Comparison of ENCODE assay signal across 8 mouse cellular contexts in the genomic region with DNA sequence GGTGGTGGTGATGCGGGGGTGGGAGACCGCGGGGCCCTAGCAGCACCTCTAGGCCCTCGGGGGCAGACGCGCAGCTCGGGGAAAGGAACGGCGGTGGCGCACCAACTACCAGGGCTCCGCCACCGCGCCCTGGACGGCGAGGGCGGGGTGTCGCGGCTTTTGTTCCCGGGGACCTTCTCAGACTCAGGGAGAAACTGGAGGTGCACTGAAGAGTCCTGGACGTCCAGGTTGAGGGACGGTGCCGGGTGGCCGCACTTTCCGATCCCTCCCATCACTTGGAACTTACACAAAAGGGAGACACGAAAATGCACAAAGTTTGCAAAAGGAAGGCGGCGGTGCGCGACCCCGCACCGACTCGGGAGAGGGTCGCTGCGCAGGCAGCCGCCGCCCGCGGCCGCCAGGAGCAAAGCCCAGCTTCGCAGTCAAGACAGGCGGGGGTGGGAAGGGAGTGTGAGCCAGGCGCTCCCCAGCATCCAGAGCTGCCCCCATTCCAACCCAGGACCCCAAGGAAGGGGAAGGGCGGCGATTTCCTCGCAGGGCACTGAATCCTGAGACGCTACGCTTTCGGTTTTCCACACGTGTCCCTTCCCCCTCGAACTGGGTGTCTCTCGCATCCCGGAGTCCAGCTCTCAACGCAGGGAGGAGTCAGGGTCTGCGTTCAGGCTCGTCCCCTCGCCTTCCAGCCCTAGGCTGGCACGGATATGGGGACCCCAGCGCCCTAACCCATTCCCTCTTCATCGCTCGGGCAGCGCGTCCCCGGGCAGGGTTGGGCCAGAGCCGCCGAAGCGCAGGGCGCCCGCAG. TPM values are rescaled to one million over a fixed set of nuclear protein-coding genes. Genes with fewer than 3 reads are reported as not detected.
A peak's percentile ranks its signal among the peaks of the same experiment; 100 is the strongest.
DNase-seq lines count a peak whose midpoint lies in the region; ATAC-seq and TF ChIP-seq lines count a peak whose summit lies in the region.

No protein-coding gene starts in this region.

- WGBS in forebrain, embryonic 14.5 days, result under 1% methylated on average over 64 of the region's 68 CpGs
- under 1% methylated on average over 65 of the region's 68 CpGs for WGBS in lung, embryonic 14.5 days

- peak; percentile 77 for ATAC-seq in forebrain, embryonic 14.5 days
- peak; percentile 64 for ATAC-seq in lung, embryonic 14.5 days (ENCODE audit: insufficient read depth)
- ATAC-seq in neutrophil, adult 5-6 weeks (ENCODE audit: extremely low read depth, insufficient number of reproducible peaks, low FRiP score, poor library complexity, severe bottlenecking), result peak; percentile 2; the same call in 1 of the 2 replicates

- peak overlapping the region; percentile 98 for H3K4me3 ChIP-seq in brown adipose tissue, adult 24 weeks (ENCODE audit: insufficient read depth, low read depth, low read length)
- H3K4me3 ChIP-seq in forebrain, embryonic 14.5 days (ENCODE audit: low read depth, low read length), result peak overlapping the region; percentile 92
- H3K4me3 ChIP-seq in lung, embryonic 14.5 days (ENCODE audit: low read depth, low read length), result peak overlapping the region; percentile 95

- H3K9me3 ChIP-seq in forebrain, embryonic 14.5 days (replicated peaks; ENCODE audit: control insufficient read depth, low read length), result no peaks in the 10 kb centered on the region
- no peaks in the 10 kb centered on the region for H3K9me3 ChIP-seq in lung, embryonic 14.5 days (ENCODE audit: low read depth, low read length)

- H3K27me3 ChIP-seq in forebrain, embryonic 14.5 days (replicated peaks; ENCODE audit: control insufficient read depth, insufficient read depth, low read length), result no peaks in the 10 kb centered on the region
- no peaks in the 10 kb centered on the region for H3K27me3 ChIP-seq in lung, embryonic 14.5 days (ENCODE audit: insufficient read depth, low read length)

- DNase-seq in ES-CJ7 (ENCODE audit: low read depth, low spot score), result peak; percentile 34
- DNase-seq in forebrain, embryonic 14.5 days (ENCODE audit: low spot score), result peak; percentile 74
- DNase-seq in heart, postnatal 14 days, result peak; percentile 64 to 68
- peak; percentile 47 to 58 for DNase-seq in layer of hippocampus, adult 18-20 months (ENCODE audit: low spot score in 2 of 2)
- DNase-seq in lung, embryonic 14.5 days, result peak; percentile 70
- peak; percentile 9 to 20 for DNase-seq in thymus, postnatal 36 days

- H3K9ac ChIP-seq in forebrain, embryonic 14.5 days (ENCODE audit: low read length), result peak overlapping the region; percentile 96
- peak overlapping the region; percentile 91 for H3K9ac ChIP-seq in lung, embryonic 14.5 days

- no peak; the same call in 1 of the 2 replicates for TF ChIP-seq CTCF in lung, embryonic 14.5 days (IDR thresholded peaks at IDR 0.05; ENCODE audit: low read depth)

- peaks cover 13% of the 10 kb centered on the region for H3K4me1 ChIP-seq in brown adipose tissue, adult 24 weeks (ENCODE audit: control insufficient read depth, insufficient read depth, insufficient read length, low read length)
- H3K4me1 ChIP-seq in forebrain, embryonic 14.5 days (ENCODE audit: control insufficient read depth, insufficient read depth, low read length), result peaks cover 20% of the 10 kb centered on the region
- peaks cover 23% of the 10 kb centered on the region for H3K4me1 ChIP-seq in lung, embryonic 14.5 days (ENCODE audit: insufficient read depth)

- peak overlapping the region; percentile 83 for H3K27ac ChIP-seq in brown adipose tissue, adult 24 weeks (replicated peaks; ENCODE audit: low read depth, low read length)
- H3K27ac ChIP-seq in forebrain, embryonic 14.5 days (ENCODE audit: low read depth, low read length), result peak overlapping the region; percentile 93
- peak overlapping the region; percentile 88 for H3K27ac ChIP-seq in lung, embryonic 14.5 days (ENCODE audit: low read depth)

- peak overlapping the region; percentile 68 for H3K4me2 ChIP-seq in forebrain, embryonic 14.5 days (ENCODE audit: low read length)
- H3K4me2 ChIP-seq in lung, embryonic 14.5 days, result peak overlapping the region; percentile 68

- intact Hi-C loops in heart, postnatal 14 days (cut with DNase I), result loop anchor here (1.0 to 10.0 kb wide), 5 partner anchors 24 to 372 kb away; no protein-coding TSS in a partner anchor

- H3K36me3 ChIP-seq in forebrain, embryonic 14.5 days (ENCODE audit: control insufficient read depth, insufficient read depth, low read length), result 0 out of 2 replicates have a peak, but pooled peaks cover 3% of the 10 kb centered on the region
- peaks cover 5% of the 10 kb centered on the region for H3K36me3 ChIP-seq in lung, embryonic 14.5 days (ENCODE audit: insufficient read depth)

RNA-seq across cellular contexts. Expression of gene App, which starts 0.8 kb away (rescaled TPM):
- 71.4 and 80.5 TPM in 2 replicates for polyA plus RNA-seq in brown adipose tissue, adult 24 weeks (2012; ENCODE audit: insufficient read depth, insufficient read length, missing spikeins)
- 158 and 215 TPM in 2 replicates for polyA plus RNA-seq in forebrain, embryonic 14.5 days (2014; fragmentation: Nextera tagmentation; extraction: Ambion mirVana)
- 100 to 1,000 TPM; 184 to 199 TPM for total RNA-seq in heart, postnatal 14 days (2021)
- total RNA-seq in layer of hippocampus, adult 18-20 months (2021), result 1,000 to 10,000 TPM; 1,310 to 1,337 TPM
- 229 and 231 TPM in 2 replicates for polyA plus RNA-seq in lung, embryonic 14.5 days (2014; fragmentation: Nextera tagmentation; extraction: Ambion mirVana)
- total RNA-seq in neutrophil, adult 5-6 weeks (2017), result 130 and 135 TPM in 2 replicates

Comparison
In these comparisons a context has a peak if more than half of its experiments do, and no peak if none do; other contexts are left out.
1. Peak in every context shown above with its lines: DNase-seq, ATAC-seq, H3K4me3 ChIP-seq and H3K27ac ChIP-seq.
2. DNase-seq: peak in every context shown above with its lines; median percentile 74 in forebrain, embryonic 14.5 days; 70 in lung, embryonic 14.5 days; 66 in heart, postnatal 14 days; 52 in layer of hippocampus, adult 18-20 months; 34 in ES-CJ7; 14 in thymus, postnatal 36 days.
3. ATAC-seq: peak in every context shown above with its lines; median percentile 77 in forebrain, embryonic 14.5 days; 64 in lung, embryonic 14.5 days; 2 in neutrophil, adult 5-6 weeks.